Mouse (Mus musculus): ENCODE measurements around the gene Prpf38b.

The Prpf38b gene

GRCm38 (mm10) chr3:108858231-108858770 lies 53.2 kb downstream of the Prpf38b start:
- DNase-seq (ENCODE audit: low read depth, low spot score): no peak

DNA sequence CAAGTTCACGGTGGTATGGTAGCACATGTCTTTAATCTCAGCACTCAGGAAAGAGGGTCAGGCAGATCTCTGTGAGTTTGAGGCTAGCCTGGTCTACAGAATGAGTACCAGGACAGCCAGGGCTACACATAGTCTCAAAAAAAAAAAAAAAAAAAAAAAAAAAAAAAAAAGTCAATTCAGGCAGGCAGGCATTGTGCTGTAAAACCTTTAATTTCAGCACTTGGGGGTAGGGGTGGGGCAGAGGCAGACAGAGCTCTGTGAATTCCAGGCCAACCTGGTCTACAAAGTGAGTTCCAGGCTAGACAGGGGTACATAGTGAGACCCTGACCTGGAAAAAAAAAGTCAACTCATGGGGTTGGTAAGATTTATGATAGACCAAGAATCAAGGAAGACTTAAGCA lies 53.8 kb downstream of the Prpf38b start:
- no peaks in the 10 kb centered on the region for H3K36me3 ChIP-seq (ENCODE audit: control insufficient read depth, insufficient read depth, low read length, poor library complexity, severe bottlenecking)
- H3K27me3 ChIP-seq (ENCODE audit: control insufficient read depth, insufficient read depth, low read length, poor library complexity, severe bottlenecking): no peaks in the 10 kb centered on the region
- no peak for DNase-seq (ENCODE audit: low read depth, low spot score)

More at GRCm38 (mm10) chr3:108858231-108858770, 53.2 kb downstream of the Prpf38b start:
- Histone ChIP-seq H3K27me3 (ENCODE audit: control insufficient read depth, insufficient read depth, low read length, poor library complexity, severe bottlenecking) (no peaks in the 10 kb centered on the region), H3K36me3 (ENCODE audit: control insufficient read depth, insufficient read depth, low read length, poor library complexity, severe bottlenecking) (no peaks in the 10 kb centered on the region)

GRCm38 (mm10) chr3:108857124-108857470 lies 54.4 kb downstream of the Prpf38b start:
- Histone ChIP-seq H3K27me3 (ENCODE audit: control insufficient read depth, insufficient read depth, low read length, poor library complexity, severe bottlenecking) (no peaks in the 10 kb centered on the region), H3K36me3 (ENCODE audit: control insufficient read depth, insufficient read depth, low read length, poor library complexity, severe bottlenecking) (no peaks in the 10 kb centered on the region)
- DNase-seq (ENCODE audit: low read depth, low spot score): no peak

DNA sequence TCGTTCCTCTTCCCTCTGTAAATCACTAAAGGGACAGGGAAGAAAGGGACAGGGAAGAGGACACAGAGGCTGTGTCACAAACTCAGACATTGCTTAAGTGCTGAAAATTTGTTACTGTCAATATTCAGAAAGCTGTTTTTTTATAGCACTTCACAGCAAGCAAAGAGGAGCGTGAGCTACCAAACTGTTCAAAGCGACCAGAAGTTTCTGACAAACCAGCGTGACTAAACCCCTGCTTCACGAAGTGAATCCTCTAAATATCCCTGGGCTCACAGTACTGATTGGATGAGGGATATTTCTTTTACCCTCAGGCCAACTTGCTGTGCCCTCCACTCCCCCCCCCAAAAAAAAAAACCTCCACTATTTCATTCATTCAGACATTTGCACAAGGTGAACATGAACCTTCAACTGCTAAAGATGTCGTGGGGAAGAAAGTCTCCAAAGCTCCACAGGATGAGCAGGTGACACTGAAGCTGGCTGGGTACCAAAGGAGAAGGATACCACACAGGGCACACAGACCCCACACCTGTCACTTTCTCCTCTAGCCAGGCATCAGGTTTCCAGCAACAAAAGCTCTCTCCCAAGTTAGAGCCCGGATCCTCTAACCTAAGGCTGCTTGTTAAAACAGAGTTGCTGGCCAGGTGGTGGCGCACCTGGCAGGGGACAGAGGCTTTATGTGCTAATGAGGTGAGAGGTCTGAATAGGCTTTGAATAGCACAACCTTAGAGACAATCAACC lies 55.0 kb downstream of the Prpf38b start:
- DNase-seq (ENCODE audit: low read depth, low spot score): peak; percentile 77
- Histone ChIP-seq H3K27me3 (ENCODE audit: control insufficient read depth, insufficient read depth, low read length, poor library complexity, severe bottlenecking) (no peaks in the 10 kb centered on the region), H3K36me3 (ENCODE audit: control insufficient read depth, insufficient read depth, low read length, poor library complexity, severe bottlenecking) (no peaks in the 10 kb centered on the region)

GRCm38 (mm10) chr3:108855864-108856263 lies 55.7 kb downstream of the Prpf38b start:
- peak; percentile 33 for DNase-seq (ENCODE audit: low read depth, low spot score)

GRCm38 (mm10) chr3:108855371-108855770 lies 56.2 kb downstream of the Prpf38b start:
- Histone ChIP-seq H3K27me3 (ENCODE audit: control insufficient read depth, insufficient read depth, low read length, poor library complexity, severe bottlenecking) (no peaks in the 10 kb centered on the region), H3K36me3 (ENCODE audit: control insufficient read depth, insufficient read depth, low read length, poor library complexity, severe bottlenecking) (no peaks in the 10 kb centered on the region)
- DNase-seq (ENCODE audit: low read depth, low spot score): no peak

More at GRCm38 (mm10) chr3:108855864-108856263, 55.7 kb downstream of the Prpf38b start:
- no peaks in the 10 kb centered on the region for H3K36me3 ChIP-seq (ENCODE audit: control insufficient read depth, insufficient read depth, low read length, poor library complexity, severe bottlenecking)
- H3K27me3 ChIP-seq (ENCODE audit: control insufficient read depth, insufficient read depth, low read length, poor library complexity, severe bottlenecking): no peaks in the 10 kb centered on the region

- Histone ChIP-seq H3K36me3 (ENCODE audit: control insufficient read depth, insufficient read depth, low read length, poor library complexity, severe bottlenecking) (no peaks in the 10 kb centered on the region), H3K27me3 (ENCODE audit: control insufficient read depth, insufficient read depth, low read length, poor library complexity, severe bottlenecking) (no peaks in the 10 kb centered on the region)
- DNase-seq (ENCODE audit: low read depth, low spot score): no peak
Measured at GRCm38 (mm10) chr3:108853266-108853665, 58.3 kb downstream of the Prpf38b start.
